Mouse (Mus musculus) spleen, adult 2 months (tissue): ENCODE data around the gene Prss54. TPM values are rescaled to one million over a fixed set of nuclear protein-coding genes. Genes with fewer than 3 reads are reported as not detected.
"Not testable (repeated sequence)": the region's sequence is repeated elsewhere in the genome, so short reads cannot be mapped to it uniquely, and the experiment has no call there.

Source experiments
- DNase-seq, 2 experiments: peaks; one replicate each; pipeline versions ENCODE4 v3.0.0 to v3.0.0-alpha.2; 2012 to 2021; ENCODE audit warnings: low spot score in 2 of 2, low read depth in 1 of 2
- H3K27ac ChIP-seq: fragments of 200-500 bp; 2 replicates; pipeline ENCODE4 v1.5.1; 2012; ENCODE audit warnings: low read length, inconsistent platforms; ENCODE audit not compliant: insufficient read depth
- H3K27me3 ChIP-seq: fragments of 200-500 bp; 2 replicates; pipeline ENCODE4 v1.6.1; 2012; ENCODE audit warnings: mild to moderate bottlenecking, moderate library complexity, low read length, inconsistent platforms; ENCODE audit not compliant: control insufficient read depth, insufficient read depth
- H3K36me3 ChIP-seq: fragments of 200-500 bp; 2 replicates; pipeline ENCODE4 v1.6.1; 2012; ENCODE audit warnings: mild to moderate bottlenecking, low read length, inconsistent platforms; ENCODE audit not compliant: control insufficient read depth, insufficient read depth
- H3K4me1 ChIP-seq: fragments of 200-500 bp; 2 replicates; pipeline ENCODE4 v1.6.1; 2011; ENCODE audit warnings: inconsistent platforms; ENCODE audit not compliant: control insufficient read depth, insufficient read depth, insufficient read length
- H3K4me3 ChIP-seq: fragments of 200-500 bp; 2 replicates; pipeline ENCODE4 v1.5.1; 2011; ENCODE audit warnings: mild to moderate bottlenecking, inconsistent platforms; ENCODE audit not compliant: insufficient read depth, insufficient read length; ENCODE audit errors: extremely low read depth
- CTCF ChIP-seq: fragments of 200-500 bp; IDR thresholded peaks from 2 replicates; pipeline ENCODE4 v1.5.1; 2011; ENCODE audit warnings: mild to moderate bottlenecking, inconsistent platforms; ENCODE audit not compliant: insufficient read depth, insufficient read length, insufficient replicate concordance; ENCODE audit errors: extremely low read depth
- POLR2A ChIP-seq: fragments of 200-500 bp; IDR thresholded peaks from 2 replicates; pipeline ENCODE4 v1.6.1; 2011; ENCODE audit warnings: low read depth, low read length, inconsistent platforms
- WGBS: fragments of 180-500 bp; shearing (Covaris S2); methylation state at CpG from one replicate; pipeline ENCODE4 v1.1.7; 2018; 5-methylcytosine and 5-hydroxymethylcytosine counted together
- polyA plus RNA-seq: library from polyadenylated mRNA; depleted of rRNA; stranded (reverse); fragments of >200 nt; gene quantifications from 2 replicates; pipeline ENCODE4 v1.2.3, GENCODE M21; 2012; rRNA removed

Prss54 gene
- not detected in 2 replicates for polyA plus RNA-seq

DNA sequence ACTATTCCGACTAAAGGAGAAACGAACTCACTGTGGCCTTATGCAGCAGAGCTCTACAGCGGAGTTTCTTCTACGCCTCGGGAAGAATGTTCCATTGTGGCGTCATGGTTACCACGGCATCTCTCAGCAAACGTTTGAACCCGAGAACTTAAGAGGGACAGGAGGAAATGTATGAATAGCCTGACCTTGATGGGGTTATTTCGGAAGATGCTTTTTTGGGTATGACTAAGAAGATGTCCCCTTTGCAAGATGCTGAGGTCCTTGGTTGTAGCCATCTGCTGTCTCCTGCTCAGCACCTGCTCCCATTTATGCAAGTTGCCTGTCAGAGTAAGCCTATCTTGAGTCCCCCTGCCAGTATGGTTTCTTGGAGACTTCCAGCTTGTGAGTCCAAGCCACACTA lies at the start of gene Prss54:
Gene Prss54 (minus strand): TSS at position 101 of the 400 bp plus-strand sequence.
- no peak within 1 kb of the TSS for H3K27ac ChIP-seq
- H3K27me3 ChIP-seq = no peaks in the 10 kb centered on the region
- H3K36me3 ChIP-seq = no peaks in the 10 kb centered on the region
- DNase-seq = no peak
- 89% methylated on average over 10 of the region's 10 CpGs for WGBS
- TF ChIP-seq CTCF = no peak
- TF ChIP-seq POLR2A = no peak
- H3K4me3 ChIP-seq = no peak within 1 kb of the TSS
- no peaks in the 10 kb centered on the region for H3K4me1 ChIP-seq

DNA sequence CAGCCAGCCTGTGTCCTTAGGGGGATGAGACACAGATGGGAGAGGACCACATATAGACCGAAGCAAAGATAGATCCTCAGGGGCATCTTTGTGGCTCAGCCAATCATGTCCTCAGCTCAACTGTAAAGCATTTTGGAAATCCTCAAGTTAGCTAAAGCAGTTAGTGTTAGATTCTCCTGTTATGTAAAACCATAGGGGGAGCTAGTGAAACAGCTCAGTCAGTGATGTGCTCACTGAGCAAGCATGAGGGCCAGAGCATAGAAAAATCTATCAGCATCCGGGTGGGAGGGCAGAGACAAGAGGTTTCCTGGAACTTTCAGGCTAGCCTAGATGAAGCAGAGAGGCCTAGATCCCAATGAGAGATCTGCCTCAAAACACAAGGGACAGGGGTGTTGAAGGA lies 48.7 kb upstream of the Prss54 start:
- H3K4me3 ChIP-seq = no peak overlapping the region
- H3K4me1 ChIP-seq = no peaks in the 10 kb centered on the region
- TF ChIP-seq POLR2A (no peak), CTCF (no peak)
- no peaks in the 10 kb centered on the region for H3K36me3 ChIP-seq
- no peak overlapping the region for H3K27ac ChIP-seq
- H3K27me3 ChIP-seq = no peaks in the 10 kb centered on the region
- 86% methylated on average over 2 of the region's 2 CpGs for WGBS
- DNase-seq = no peak

DNA sequence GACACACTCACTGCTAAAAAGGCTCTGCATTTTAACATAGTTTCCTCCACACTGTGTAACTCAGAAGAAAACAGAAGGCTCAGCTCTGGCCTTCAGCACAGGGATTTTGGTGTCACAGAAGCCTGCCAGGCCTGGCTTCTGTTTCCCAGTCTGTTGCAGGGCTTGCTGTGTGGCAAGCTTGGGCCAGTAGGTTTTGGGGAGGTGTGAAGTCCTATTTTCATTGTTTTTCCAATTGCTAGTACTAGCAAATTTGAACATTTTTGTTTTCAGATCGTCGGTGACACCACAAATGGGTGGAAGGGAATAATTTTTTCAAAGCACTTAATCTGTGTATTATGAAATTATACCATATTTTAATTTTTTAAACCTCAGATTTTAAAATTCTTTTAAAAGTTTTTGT lies 43.9 kb upstream of the Prss54 start:
- TF ChIP-seq POLR2A (no peak), CTCF (no peak)
- Histone ChIP-seq H3K4me1 (no peaks in the 10 kb centered on the region), H3K27ac (no peak overlapping the region), H3K4me3 (no peak overlapping the region), H3K27me3 (no peaks in the 10 kb centered on the region), H3K36me3 (no peaks in the 10 kb centered on the region)
- no peak for DNase-seq
- WGBS = 88% methylated on average over 2 of the region's 2 CpGs

DNA sequence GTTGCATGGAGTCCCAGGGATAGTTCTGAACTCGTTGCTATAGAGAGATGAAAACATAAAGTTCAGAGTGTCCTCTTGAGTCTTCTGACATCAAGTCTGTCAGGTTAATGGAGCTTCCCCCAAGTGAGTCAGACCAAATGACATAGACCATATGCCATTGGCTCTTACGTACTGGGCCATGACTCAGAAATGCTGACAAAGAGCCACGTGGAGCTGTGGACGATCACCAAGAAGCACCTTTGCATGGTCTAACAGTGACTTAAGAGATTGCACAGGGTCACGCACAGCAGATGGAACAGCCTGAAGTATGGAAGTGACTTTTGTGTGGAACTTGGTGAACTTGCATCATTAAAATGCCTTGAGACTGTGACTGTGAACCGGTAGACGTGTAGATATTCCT lies 40.2 kb upstream of the Prss54 start:
- TF ChIP-seq POLR2A (no peak), CTCF (no peak)
- DNase-seq = no peak
- H3K4me1 ChIP-seq = no peaks in the 10 kb centered on the region
- H3K27ac ChIP-seq = no peak overlapping the region
- no peak overlapping the region for H3K4me3 ChIP-seq
- H3K27me3 ChIP-seq = no peaks in the 10 kb centered on the region
- no peaks in the 10 kb centered on the region for H3K36me3 ChIP-seq
- 90% methylated on average over 7 of the region's 7 CpGs for WGBS

DNA sequence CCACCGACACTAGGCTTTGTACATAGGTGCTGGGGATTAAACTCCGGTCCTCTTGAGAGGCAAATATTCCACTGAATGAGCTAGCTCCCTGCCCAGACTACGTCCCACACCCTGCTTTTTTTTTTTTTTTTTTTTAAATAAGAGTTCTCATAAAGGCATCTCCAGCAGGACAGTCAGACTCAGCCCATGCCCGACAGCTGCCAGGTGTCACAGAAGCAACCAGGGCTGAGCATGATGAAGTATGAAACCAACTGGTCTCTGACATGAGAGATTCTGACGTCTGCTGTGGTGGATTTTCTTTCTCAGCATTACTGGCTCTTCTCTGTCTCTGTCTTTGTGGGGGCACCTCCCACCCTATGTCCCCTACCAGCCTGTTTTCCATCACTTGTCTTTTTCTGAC lies 35.6 kb upstream of the Prss54 start:
- H3K27me3 ChIP-seq = no peaks in the 10 kb centered on the region
- no peak overlapping the region for H3K27ac ChIP-seq
- TF ChIP-seq CTCF = no peak
- no peak for TF ChIP-seq POLR2A
- no peaks in the 10 kb centered on the region for H3K4me1 ChIP-seq
- no peak for DNase-seq
- H3K36me3 ChIP-seq = no peaks in the 10 kb centered on the region
- WGBS = 72% methylated on average over 5 of the region's 5 CpGs
- H3K4me3 ChIP-seq = no peak overlapping the region

DNA sequence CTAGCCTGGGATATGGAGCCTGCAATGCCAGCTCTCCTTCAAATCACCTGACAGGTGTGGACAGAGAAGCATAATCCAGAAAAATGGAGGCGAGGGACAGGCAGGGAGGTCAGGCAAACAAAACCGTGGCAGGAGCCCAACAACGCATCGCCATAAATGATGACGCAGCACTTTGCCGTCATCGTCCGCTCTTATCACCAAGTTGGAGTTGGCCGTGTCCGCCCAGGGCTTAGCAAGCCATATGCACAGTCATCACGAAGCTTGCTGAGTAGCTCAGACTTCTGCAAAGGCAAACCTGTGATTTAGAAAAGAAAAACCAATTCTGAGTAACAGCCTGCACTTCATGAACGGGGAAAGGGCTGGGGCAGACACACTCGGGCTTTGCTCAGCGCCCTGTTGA lies 34.6 kb upstream of the Prss54 start:
- no peak for DNase-seq
- no peaks in the 10 kb centered on the region for H3K4me1 ChIP-seq
- no peaks in the 10 kb centered on the region for H3K27me3 ChIP-seq
- H3K4me3 ChIP-seq = no peak overlapping the region
- no peak for TF ChIP-seq CTCF
- WGBS = 74% methylated on average over 14 of the region's 14 CpGs
- no peak overlapping the region for H3K27ac ChIP-seq
- H3K36me3 ChIP-seq = no peaks in the 10 kb centered on the region

DNA sequence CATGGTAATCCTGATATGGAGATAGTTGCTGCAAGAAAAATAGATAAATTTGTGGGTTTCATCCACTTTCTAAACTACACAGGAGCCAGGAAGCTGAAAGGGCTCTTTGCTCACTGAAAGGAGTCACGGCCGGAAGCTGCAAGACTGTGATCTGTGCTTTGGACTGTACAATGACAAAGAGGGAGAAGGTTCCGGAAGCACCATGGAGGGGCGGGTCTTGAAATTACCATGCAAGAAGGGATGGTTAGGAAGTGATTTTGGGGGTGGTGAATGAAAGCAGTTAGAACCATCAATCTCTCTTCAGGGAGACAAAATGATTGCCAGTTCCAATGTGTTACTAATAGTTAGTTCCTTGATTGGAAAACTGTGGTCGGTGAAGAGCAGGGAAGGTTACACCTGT lies 33.3 kb upstream of the Prss54 start:
- no peak for DNase-seq
- Histone ChIP-seq H3K4me3 (no peak overlapping the region), H3K27me3 (no peaks in the 10 kb centered on the region), H3K4me1 (no peaks in the 10 kb centered on the region), H3K27ac (no peak overlapping the region), H3K36me3 (no peaks in the 10 kb centered on the region)
- no peak for TF ChIP-seq POLR2A
- TF ChIP-seq CTCF = no peak
- 84% methylated on average over 5 of the region's 5 CpGs for WGBS

DNA sequence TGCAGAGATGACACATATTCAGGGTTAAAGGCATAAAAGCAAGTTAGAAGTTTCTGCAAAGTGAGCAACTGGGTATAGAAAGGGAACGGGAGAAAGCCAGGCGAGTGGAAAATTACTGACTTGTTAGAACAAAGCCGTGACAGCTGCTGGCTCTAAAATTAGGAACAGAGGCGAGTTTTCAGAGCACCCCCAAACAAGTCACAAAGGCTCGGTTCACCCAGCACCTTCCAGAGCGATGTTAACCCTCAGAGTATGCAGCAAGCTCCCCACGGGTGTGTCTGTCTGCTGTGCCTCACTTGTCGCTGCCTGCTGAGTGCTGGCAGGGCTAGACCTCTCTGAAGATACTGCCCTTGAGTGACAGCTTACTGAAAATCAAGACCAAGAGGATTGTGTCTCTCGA lies 31.1 kb upstream of the Prss54 start:
- no peak overlapping the region for H3K27ac ChIP-seq
- H3K36me3 ChIP-seq = no peaks in the 10 kb centered on the region
- WGBS = 50% methylated on average over 9 of the region's 9 CpGs
- no peak overlapping the region for H3K4me3 ChIP-seq
- H3K27me3 ChIP-seq = no peaks in the 10 kb centered on the region
- DNase-seq = no peak
- TF ChIP-seq CTCF = no peak
- no peak for TF ChIP-seq POLR2A
- no peaks in the 10 kb centered on the region for H3K4me1 ChIP-seq

DNA sequence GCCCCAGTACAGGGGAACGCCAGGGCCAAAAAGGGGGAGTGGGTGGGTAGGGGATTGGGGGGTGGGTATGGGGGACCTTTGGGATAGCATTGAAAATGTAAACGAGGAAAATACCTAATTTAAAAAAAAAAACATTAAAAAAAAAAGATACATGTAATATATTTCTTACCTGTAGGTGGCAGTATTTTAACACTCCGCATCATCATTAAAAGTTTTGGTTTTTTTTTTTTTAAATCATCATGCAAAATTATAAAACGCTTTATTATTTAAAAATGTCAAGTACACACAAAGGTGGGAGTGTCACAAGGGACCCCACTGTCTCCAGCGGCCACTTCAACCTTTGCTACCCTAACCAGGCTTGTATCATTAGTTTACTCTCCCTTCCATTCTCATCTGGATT lies 30.4 kb upstream of the Prss54 start:
- H3K4me1 ChIP-seq, H3K4me3 ChIP-seq, H3K36me3 ChIP-seq, DNase-seq, H3K27ac ChIP-seq, H3K27me3 ChIP-seq: not testable (repeated sequence)
- 12% methylated on average over 4 of the region's 5 CpGs for WGBS
